In genomic region chr5:71917206-71917605, GRCm38 (mm10) we compare ENCODE assay signal across 13 mouse cellular contexts.
DNase-seq lines count a peak whose midpoint lies in the region; ATAC-seq and TF ChIP-seq lines count a peak whose summit lies in the region.
"Had no signal": no experiment of that assay in that cellular context is flagged by ENCODE, and none has a peak within 500 bp of the region (broad histone marks: within the 10 kb centered on the region; RNA-seq: fewer than 3 reads in every experiment).

No protein-coding gene starts in this region.

- no peak for ATAC-seq in midbrain, postnatal 0 days (ENCODE audit: low FRiP score)
- no peak for ATAC-seq in midbrain, embryonic 16.5 days
- no peak for ATAC-seq in monocyte, adult 5-6 weeks (replicated peaks; ENCODE audit: insufficient number of reproducible peaks, low FRiP score, low TSS enrichment, poor library complexity, severe bottlenecking)
- ATAC-seq: lung, postnatal 0 days had no signal

- DNase-seq in midbrain, postnatal 0 days (ENCODE audit: low spot score): peak; percentile 7
- DNase-seq in layer of hippocampus, adult 2 months (ENCODE audit: low spot score in 2 of 2): peak; percentile 81 to 87
- DNase-seq in left cerebral cortex, adult 9 months (ENCODE audit: low spot score in 2 of 2): peak; percentile 54 to 87
- DNase-seq in embryo, embryonic 11 days: no peak
- DNase-seq in thymus, postnatal 0 days (ENCODE audit: low spot score): no peak
- no peak for DNase-seq in retina, postnatal 1 day
- DNase-seq: heart, postnatal 10 days; kidney, postnatal 10 days had no signal

- H3K9ac ChIP-seq in midbrain, postnatal 0 days (replicated peaks; ENCODE audit: low read length, poor library complexity, severe bottlenecking): no peak overlapping the region
- H3K9ac ChIP-seq in midbrain, embryonic 16.5 days (ENCODE audit: low read depth, low read length): no peak overlapping the region
- H3K9ac ChIP-seq: neural tube, embryonic 12.5 days had no signal

- no peaks in the 10 kb centered on the region for H3K9me3 ChIP-seq in midbrain, postnatal 0 days (ENCODE audit: low read length)
- H3K9me3 ChIP-seq in midbrain, embryonic 16.5 days (replicated peaks; ENCODE audit: control insufficient read depth, low read length, poor library complexity, severe bottlenecking): no peaks in the 10 kb centered on the region
- H3K9me3 ChIP-seq: neural tube, embryonic 12.5 days had no signal

- no peak overlapping the region for H3K4me2 ChIP-seq in midbrain, postnatal 0 days (ENCODE audit: low read depth, low read length, poor library complexity, severe bottlenecking)
- H3K4me2 ChIP-seq in midbrain, embryonic 16.5 days (ENCODE audit: low read length): no peak overlapping the region
- H3K4me2 ChIP-seq: midbrain, embryonic 11.5 days; neural tube, embryonic 12.5 days had no signal

- 68% methylated on average over 4 of the region's 4 CpGs for WGBS in midbrain, postnatal 0 days
- 65% methylated on average over 4 of the region's 4 CpGs for WGBS in midbrain, embryonic 16.5 days

- no peaks in the 10 kb centered on the region for H3K36me3 ChIP-seq in midbrain, postnatal 0 days (ENCODE audit: insufficient read depth, low read length)
- no peaks in the 10 kb centered on the region for H3K36me3 ChIP-seq in midbrain, embryonic 16.5 days (ENCODE audit: control insufficient read depth, insufficient read depth, low read length)
- H3K36me3 ChIP-seq: neural tube, embryonic 12.5 days had no signal

- H3K27ac ChIP-seq in midbrain, postnatal 0 days (ENCODE audit: low read depth, low read length): no peak overlapping the region
- H3K27ac ChIP-seq in midbrain, embryonic 16.5 days (ENCODE audit: low read length): no peak overlapping the region
- peak overlapping the region; percentile 87 for H3K27ac ChIP-seq in layer of hippocampus, adult 2 months
- H3K27ac ChIP-seq: neural tube, embryonic 12.5 days had no signal

- no peak overlapping the region for H3K4me3 ChIP-seq in midbrain, postnatal 0 days (ENCODE audit: low read depth, low read length)
- no peak overlapping the region for H3K4me3 ChIP-seq in midbrain, embryonic 16.5 days (ENCODE audit: low read depth, low read length)
- H3K4me3 ChIP-seq in layer of hippocampus, adult 2 months: no peak overlapping the region
- H3K4me3 ChIP-seq: neural tube, embryonic 12.5 days had no signal

- no peaks in the 10 kb centered on the region for H3K4me1 ChIP-seq in midbrain, postnatal 0 days (ENCODE audit: insufficient read depth, low read length)
- H3K4me1 ChIP-seq in midbrain, embryonic 16.5 days (ENCODE audit: control insufficient read depth, insufficient read depth, low read length): no peaks in the 10 kb centered on the region
- H3K4me1 ChIP-seq: neural tube, embryonic 12.5 days had no signal

- TF ChIP-seq CTCF in midbrain, postnatal 0 days (IDR thresholded peaks at IDR 0.05): no peak
- no peak for TF ChIP-seq CTCF in layer of hippocampus, adult 2 months (conservative IDR thresholded peaks at IDR 0.05)

- H3K27me3 ChIP-seq in midbrain, postnatal 0 days (ENCODE audit: insufficient read depth, low read length): no peaks in the 10 kb centered on the region
- no peaks in the 10 kb centered on the region for H3K27me3 ChIP-seq in midbrain, embryonic 16.5 days (ENCODE audit: control insufficient read depth, insufficient read depth, low read depth, low read length)
- H3K27me3 ChIP-seq: neural tube, embryonic 12.5 days had no signal

Comparison
In these comparisons a context has a peak if more than half of its experiments do, and no peak if none do; other contexts are left out.
1. DNase-seq: peak in midbrain, postnatal 0 days (single experiment), layer of hippocampus, adult 2 months (2 of 2) and left cerebral cortex, adult 9 months (2 of 2); none in embryo, embryonic 11 days (single experiment), thymus, postnatal 0 days (single experiment) and retina, postnatal 1 day (single experiment).